Mouse (Mus musculus): ENCODE data around the gene Nek3.

GRCm38 (mm10) chr8:22148367-22148740, 17.9 kb downstream of the Nek3 start:
- TF ChIP-seq CTCF (IDR thresholded peaks at IDR 0.05; ENCODE audit: control insufficient read depth, insufficient read depth, insufficient replicate concordance, low read depth, low read length) (no peak), POLR2A (IDR thresholded peaks at IDR 0.05; ENCODE audit: control insufficient read depth, low read depth, low read length) (no peak)

All from testis, adult 2 months (tissue).